Mouse (Mus musculus) gastrocnemius, postnatal 14 days (tissue): Measurements from ENCODE around the gene Slc35d2. TPM values are rescaled to one million over a fixed set of nuclear protein-coding genes. Genes with fewer than 3 reads are reported as not detected.

Source experiments
- DNase-seq: peaks from one replicate; pipeline ENCODE4 v3.0.0; 2021; ENCODE audit warnings: mixed read lengths
- intact Hi-C: fragments of 180-260 bp; cut with DNase I; formaldehyde crosslinking; loops from one replicate; pipeline ENCODE4 v1.15.1; 2025; ENCODE audit warnings: low total_unique reads
- total RNA-seq, 2 experiments: library from RNA; stranded (reverse); gene quantifications; 2 replicates each; pipeline ENCODE4 v1.2.3; 2021

Slc35d2 gene
- total RNA-seq, 2 experiments from 2014 or later = 1.5 to 1.6 TPM

DNA sequence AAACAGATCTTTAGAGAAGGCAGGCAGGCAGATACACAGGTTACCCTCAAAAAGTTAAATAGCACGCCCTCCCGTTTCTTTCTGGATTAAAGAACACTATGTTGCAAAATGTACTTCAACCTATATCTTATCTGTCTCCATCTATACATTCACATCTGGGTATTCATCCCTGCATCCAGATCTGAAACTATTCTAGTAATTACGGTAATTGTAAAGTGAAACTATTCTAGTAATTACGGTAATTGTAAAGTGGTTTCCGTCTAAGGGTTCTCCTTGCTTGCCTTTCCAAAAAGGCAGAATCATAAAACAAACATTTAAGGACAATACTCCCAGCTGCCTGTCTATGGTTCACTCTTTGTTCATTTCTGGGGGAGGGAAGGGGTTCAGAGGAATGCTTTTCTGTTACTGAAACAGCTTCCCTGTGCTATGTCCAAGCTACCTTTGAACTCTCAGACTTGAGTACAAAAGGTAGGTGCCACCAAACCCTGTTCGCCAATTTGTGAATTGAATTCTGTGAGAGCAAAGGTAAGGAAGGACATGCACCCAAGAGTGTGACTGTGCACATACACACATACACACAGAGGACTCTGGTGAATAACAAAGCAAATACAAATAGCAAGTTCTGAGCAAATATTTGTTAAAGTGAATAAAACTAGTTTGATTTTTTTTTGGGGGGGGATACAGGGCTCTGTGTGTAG, 5.5 kb downstream of the Slc35d2 start:
- intact Hi-C loops = no loop called here
- no peak for DNase-seq

DNA sequence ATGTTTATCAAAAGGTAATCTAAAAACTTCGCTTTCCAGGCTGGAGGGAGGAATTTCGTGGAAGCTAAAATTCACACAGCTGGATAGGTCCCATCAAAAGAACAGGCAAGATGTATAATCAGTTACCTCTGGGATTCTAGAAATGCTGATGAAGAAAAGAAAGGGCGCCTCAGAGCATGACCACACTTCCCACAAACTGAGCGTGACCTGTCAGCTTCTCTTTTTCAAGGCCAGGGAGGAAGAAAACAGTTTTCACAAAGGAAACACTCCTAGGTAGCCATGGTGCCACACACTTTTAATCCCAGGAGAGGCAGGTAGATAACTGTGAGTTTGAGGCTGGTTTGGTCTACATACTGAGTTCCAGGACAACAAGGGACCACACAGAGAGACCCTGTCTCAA, 8.4 kb downstream of the Slc35d2 start:
- DNase-seq = no peak
- intact Hi-C loops = no loop called here

DNA sequence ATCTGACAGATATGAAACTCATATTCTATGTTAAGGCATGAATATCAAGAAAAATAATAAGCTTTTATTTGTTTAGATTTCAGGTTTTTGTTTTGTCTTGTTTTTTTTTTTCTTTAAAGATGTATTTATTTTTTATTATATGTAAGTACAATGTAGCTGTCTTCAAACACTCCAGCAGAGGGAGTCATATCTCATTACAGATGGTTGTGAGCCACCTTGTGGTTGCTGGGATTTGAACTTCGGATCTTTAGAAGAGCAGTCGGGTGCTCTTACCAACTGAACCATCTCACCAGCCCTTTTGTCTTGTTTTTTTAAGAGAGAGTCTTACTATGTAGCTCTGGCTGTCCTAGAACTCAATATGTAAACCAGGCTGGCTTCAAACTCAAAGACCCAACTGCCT, 11.7 kb downstream of the Slc35d2 start:
- DNase-seq = no peak
- intact Hi-C loops = no loop called here

DNA sequence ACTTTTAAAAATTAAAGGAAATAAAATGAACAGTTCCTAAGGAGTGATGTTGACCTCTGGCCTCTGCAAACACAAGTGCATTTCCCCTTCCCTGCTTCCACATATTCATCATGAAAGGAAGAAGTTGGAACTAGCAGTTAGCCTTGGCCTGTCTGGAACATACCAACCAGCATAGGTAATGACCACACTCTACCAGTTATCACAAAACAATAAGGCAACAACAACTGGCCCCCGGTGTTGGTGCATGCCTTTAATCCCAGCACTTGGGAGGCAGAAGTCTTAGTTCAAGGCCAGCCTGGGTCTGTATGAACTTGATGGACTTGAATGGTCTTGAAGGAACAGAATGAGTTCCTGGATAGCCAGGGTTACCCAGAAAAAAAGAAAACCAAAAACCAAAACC, 18.7 kb downstream of the Slc35d2 start:
- no peak for DNase-seq
- intact Hi-C loops = no loop called here

DNA sequence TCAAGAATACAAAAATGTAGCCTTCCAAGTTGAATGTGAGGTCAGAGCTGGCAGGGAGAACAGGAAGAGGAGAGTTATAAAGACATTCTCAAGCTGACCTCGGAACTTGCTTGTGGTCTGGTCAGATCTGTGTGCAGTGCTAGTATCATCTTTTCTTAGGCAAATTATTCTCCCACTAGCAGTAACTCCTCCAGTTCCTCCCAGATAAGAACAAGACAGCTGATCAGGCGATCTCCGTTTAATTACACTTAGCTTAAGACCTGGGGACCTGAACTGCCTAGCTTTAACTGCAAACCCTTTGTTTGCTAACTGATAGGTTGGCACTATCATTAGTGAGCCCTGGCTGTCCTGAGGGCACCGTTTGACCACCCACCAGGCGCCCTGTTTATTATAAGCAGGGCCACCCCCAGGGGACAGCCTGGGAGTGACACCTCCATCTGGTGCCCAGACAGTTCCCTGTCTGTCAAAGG, 20.8 kb downstream of the Slc35d2 start:
- no peak for DNase-seq
- intact Hi-C loops = no loop called here

DNA sequence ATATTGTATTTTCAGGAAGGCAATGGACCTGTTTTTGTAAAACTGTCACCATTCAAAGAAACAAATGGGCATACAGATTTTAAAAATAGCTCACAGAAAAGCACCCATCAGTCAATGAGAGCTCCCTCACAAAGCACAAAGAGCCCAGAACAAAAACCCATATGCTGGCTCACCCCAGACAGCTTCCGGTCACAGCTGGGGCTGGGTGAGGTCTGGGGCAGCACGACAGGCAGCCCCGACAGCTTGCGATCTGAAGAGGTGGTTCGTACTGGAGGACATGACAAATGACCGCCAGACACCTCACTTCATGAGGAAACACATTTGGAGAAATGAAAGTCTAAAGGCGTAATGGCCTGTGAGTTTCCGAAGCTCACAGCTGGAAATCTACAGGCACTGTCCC, 21.6 kb downstream of the Slc35d2 start:
- DNase-seq = no peak
- intact Hi-C loops = no loop called here

DNA sequence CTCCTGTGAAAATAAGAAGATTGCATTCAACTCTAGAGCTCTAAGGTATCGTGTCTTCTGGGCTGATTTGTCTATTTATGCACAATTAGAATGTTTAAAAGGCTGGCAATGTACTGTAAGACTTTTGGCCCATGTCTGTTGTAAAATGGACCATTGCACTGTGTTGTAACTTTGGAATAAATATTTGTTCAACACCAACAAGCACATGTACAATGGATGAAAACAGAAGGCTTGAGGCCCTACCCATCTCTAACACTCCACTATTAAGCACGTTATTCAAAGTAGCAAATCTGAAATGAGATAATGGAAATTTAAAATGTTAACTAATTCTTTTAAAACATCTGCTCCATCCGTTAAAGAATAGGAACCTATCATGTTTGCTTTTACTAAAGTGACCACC, 22.1 kb downstream of the Slc35d2 start:
- DNase-seq = no peak
- intact Hi-C loops = no loop called here

DNA sequence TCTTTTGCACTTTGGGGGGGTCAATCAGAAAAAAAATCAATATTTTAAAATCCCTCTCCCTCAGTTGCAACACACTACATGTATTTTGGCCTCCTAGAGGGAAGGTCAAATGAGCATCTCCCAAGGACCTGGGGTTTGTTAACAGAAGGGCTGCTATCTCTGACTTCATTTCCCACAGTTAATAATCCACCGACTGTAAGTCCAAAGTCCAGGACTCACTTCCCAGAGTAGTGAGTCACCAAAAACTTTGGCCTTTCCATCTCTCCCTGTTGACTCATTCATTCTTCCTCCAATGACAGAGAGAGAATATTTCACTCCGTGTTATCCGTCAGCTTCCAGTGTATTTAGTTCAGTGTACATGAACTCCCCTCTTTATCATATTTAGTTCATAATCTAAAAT, 23.5 kb downstream of the Slc35d2 start:
- DNase-seq = no peak
- intact Hi-C loops = no loop called here

DNA sequence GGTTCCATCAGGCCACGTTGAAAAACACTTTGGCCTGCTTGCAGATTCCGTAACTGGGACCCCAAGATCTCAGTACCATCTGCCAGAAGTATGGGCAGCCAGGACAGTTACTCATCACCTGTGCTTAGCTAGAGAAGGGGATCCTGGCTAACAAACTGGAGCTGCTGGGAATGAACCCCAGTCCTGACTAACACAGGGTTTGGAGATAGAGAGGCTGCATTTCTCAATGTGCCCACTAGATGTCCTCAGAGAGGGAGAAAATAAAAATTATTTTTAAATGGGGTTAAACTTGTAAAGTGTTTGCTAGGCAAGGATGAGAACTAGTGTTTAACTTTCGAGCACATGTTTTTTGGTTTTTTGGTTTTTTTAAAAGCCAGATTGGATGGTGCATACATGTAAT, 29.0 kb downstream of the Slc35d2 start:
- no peak for DNase-seq
- intact Hi-C loops = no loop called here

DNA sequence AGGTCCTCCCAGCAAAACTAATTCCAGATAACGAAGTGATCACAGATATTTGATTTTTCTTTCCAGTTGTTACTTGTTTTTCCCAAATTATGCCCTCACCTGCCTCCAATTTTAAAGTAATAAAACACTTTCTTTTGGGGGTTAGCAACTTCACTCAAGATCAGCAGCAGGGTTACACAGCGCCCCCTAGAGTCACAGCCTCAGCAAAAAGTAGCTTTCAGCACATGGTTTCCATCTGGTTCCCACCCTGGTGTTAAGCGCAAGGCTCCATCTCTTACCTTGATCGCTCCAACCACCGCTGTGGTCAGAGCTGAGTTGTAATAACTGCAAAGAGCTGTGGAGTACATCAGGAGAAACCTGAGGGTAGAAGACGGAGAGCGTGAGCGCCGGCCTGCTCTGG, 30.2 kb downstream of the Slc35d2 start:
- intact Hi-C loops = no loop called here
- peak; percentile 9 for DNase-seq

DNA sequence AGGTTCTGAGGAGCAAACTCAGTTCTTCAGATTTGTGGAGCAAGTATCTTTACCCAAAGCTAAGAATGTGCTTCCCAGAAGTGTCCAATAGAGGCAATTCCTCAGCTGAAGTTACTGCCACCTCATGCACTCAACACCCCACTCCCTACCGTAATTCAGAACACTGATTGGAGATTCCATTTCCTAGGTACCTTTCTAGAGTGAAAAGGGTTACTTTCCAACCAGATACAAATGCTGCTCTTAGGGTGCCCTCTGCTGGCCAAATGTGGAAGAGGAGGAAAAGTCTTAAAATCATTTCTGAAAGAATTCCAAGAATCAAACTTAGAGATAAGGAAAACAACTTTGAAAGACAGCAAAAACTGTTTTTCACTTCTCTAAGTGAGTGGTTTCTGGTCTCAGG, 35.8 kb downstream of the Slc35d2 start:
- DNase-seq = peak; percentile 60
- intact Hi-C loops = no loop called here

DNA sequence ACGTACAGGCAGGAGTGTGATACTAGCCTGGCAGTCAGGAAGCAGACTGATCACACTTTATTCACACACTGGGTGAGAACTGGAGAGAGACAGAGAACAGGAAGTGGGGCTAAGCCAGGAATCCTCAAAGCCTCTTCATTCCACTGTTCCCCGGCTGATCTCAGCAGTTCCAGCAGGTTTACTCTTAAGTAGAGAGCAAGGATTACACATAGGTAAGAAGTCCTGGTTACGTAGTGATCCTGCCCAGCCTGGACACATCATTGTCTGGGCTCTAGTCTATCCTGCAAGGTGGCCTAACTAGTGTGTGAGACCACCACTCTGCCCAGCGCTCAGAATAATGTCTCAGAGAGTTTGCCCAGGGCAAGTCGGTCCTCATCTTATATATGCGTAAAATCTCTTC, 36.4 kb downstream of the Slc35d2 start:
- DNase-seq = no peak
- intact Hi-C loops = no loop called here

DNA sequence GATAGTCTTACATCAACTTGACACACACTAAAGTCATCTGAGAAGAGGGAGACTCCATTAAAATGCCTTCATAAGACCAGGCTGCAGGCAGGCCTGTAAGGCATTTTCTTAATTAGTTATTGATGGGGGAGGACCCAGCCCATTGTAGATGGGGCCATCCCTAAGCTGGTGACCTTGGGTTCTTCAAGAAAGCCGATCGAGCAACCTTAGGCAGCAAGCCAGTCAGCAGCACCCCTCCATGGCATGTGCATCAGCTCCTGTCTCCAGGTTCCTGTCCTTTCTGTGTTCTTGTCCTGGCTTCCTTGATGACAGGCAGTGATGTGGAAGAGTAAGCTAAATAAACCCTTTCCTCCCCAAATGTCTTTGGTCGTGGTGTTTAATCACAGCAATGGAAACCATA, 37.0 kb downstream of the Slc35d2 start:
- intact Hi-C loops = no loop called here
- DNase-seq = no peak

DNA sequence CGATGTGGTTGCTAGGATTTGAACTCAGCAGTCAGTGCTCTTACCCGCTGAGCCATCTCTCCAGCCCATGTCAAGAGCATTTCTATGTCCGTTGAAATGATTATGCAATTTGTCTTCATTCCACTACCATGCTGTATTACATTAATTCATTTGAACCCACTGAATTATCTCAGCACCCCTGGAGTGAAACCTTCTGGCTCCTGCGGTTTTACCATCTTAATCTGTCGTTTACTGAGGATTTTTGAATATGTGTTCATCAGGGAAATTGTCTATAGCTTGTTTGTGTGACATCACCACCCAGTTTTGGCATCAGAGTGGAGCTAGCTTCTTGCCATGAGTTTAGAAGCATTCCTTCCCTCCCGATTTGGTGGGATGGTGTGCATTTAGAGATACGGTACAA, 38.2 kb downstream of the Slc35d2 start:
- DNase-seq = no peak
- intact Hi-C loops = no loop called here

DNA sequence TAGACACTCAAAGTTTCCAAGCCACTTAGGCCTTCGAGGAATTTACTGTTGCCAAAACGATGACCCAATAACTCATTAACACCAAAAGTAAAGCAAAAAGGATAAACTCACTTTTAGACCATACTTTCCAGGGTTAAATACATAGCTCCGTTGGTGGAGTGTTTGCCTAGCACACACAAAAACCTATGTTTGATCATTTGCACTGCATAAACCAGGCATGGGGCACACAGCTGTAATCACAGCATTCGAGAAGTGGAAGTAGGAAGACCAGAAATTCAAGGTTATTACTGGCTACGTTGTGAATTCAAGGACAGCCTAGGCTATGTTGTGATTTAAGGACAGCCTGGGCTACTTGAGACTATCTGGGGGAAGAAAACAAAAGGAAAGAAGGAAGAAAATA, 38.9 kb downstream of the Slc35d2 start:
- intact Hi-C loops = no loop called here
- DNase-seq = no peak

DNA sequence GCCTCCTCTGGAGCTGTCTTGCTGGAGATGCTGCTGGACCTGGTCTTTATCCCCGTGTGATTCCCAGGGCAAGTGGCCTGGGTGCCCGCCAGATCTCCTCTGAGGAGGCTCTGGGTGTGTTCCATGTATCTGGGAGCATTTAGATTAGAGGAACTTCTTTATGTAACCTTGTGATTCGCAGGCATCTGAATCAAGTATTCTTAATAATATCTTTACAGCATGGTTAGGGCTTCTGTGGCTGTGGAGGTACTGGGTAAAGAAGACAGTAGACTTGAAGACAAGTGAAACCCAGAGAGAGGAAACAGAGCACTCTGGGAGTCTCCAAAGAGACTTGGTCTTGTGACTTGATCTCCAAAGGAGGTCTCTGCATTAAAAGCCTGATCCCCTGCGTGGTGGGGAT, 40.0 kb downstream of the Slc35d2 start, which contains the start of gene Hsd17b3:
Gene Hsd17b3, minus strand, starts transcription at position 101 of the 400 bp plus-strand sequence.
- DNase-seq = no peak
- intact Hi-C loops = no loop called here

DNA sequence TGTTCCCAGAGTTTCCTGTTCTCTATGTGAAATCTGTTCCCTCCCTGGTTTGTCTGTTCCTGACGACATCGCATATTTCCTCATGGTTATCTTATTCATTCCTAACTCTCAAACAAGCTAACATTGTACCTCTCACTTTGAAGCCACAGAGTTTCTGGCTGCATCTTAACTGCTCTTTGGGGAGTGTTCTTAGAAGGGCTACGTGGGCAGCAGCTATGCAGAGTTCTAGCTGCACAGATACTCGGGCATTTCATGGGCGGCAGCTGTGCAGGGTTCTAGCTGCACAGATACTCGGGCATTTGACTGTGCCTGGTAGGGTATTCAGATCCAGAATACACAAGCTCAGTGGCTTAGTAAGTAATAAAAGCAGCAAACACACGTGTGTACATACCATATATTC, 41.1 kb downstream of the Slc35d2 start:
- intact Hi-C loops = no loop called here
- DNase-seq = no peak

DNA sequence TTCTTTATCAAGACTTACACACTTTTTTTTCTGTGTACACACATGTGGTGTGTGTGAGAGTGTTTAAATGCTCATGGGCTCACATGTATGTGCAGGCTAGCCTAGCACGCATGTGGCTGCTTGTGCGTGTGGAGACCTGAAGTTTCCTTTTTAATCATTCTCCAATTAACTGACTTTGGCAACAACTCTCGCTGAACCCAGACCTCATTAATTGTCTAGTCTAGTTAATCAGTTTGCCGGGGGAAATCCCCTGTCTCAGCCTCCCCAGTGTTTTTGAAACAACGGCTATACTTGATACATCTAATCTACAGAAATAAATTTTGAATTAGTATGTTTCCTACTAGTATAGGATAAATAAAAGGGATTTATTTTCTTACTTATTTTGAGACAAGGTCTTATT, 43.1 kb downstream of the Slc35d2 start:
- DNase-seq = no peak
- intact Hi-C loops = no loop called here

DNA sequence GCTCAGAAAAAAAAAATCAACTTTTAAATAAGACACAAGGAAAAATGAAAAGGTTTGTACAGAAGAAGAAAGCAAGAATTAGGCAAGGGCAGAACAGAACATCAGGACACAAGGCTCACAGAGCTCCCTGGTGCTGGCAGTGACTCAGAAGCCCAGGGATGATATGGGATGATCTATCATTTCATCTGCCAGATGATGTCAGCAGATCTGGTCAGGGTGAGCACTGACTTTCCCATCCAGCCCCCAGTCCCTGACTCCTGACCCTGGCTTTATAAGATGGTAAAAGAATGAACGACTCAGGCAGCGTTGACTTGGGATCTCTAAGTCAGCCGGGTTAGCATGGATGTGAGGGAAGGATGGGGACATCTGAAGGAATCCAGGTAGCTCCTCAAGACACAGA, 45.8 kb downstream of the Slc35d2 start:
- intact Hi-C loops = no loop called here
- no peak for DNase-seq

DNA sequence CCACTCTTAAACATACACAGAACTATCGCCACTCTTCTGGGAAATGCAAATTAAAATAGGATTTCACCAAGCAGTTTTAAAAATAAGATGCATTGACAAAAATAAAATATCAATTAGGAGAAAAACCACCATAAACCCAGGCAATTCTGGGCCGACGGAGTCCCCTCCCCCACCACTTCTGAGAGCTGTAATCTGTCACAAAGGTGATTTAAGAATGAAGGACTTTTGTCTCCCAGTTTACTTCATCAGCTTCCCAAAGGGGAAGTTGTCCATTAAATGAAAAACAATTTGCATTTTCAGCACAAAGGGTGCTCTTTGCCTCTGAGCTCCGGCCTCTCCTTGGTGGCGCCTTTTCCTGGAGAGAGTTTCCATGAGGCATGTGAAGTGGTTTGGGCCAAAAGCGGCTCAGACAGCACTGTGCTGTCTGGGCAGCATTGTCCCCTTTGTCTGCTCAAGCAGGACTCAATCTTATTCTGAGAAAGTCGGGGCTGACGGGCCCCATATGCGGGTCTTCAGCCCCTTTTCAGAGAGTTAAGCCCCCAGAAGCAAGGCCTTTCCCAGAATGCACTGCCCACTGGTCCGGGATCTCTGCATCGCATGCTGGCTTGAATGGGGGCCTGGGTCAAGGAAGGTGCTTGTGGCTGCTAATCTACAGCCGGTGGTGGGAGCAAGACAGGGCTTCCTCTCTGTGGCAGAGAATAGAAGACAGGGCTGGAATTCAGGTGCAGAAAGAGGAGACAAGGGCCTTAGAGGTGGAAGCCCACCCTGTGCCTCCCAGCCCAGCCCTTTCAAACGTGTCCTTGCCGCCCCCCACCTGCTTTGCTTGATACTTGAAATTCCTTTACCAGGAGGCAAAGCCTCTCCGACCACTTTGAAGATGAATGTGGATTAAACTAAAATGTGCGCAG, 47.9 kb downstream of the Slc35d2 start:
- intact Hi-C loops = no loop called here
- no peak for DNase-seq

DNA sequence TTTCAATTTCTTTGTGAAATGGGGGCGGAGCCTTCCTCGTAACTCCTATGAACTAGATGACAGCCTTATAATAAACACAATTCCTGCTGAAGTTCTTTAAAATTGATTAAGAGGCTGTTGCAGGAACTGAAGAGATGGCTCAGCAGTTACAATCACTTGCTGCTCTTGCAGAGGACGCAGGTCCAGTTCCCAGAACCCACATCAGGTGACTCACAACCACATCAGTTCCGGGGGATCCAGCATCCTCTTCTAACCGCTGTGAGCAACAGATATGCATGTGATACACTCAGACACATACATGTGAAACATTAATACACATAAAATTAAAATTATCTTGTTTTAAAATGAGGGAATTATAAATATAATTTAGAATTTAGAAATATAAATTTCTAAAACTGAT, 51.6 kb downstream of the Slc35d2 start:
- intact Hi-C loops = no loop called here
- no peak for DNase-seq
